Mouse (Mus musculus) ovary, postnatal 14 days (tissue): ENCODE results near the gene Ryr3.
"Not testable (repeated sequence)": the region's sequence is repeated elsewhere in the genome, so short reads cannot be mapped to it uniquely, and the experiment has no call there.

ENCODE experiments used
- DNase-seq: peaks from one replicate; pipeline ENCODE4 v3.0.0; 2022; ENCODE audit warnings: low spot score

Gene Ryr3

DNA sequence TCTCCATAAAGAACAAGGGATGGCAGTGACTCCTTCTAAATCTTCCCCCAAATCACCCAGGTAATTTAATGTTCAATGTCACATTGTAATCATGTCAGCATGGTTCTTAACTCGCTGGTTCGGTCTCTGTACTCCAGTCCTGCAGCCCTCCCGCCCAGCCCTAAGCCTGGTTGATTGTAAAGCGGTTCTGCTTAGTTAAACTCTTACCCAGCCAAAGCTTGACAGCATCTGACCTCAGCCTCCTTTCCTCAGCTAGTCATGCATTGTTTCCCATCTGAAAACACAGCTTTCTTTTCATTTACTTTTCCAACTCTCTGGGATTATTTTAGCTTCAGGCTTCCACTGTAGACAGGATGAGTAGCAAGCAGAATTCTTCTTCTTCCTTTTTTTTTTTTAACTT is 121.7 kb downstream of the Ryr3 start:
- no peak for DNase-seq

- DNase-seq = no peak
Observed at GRCm38 (mm10) chr2:113094088-113094487, 122.8 kb downstream of the Ryr3 start.

GRCm38 (mm10) chr2:113092756-113093155 is 124.1 kb downstream of the Ryr3 start:
- no peak for DNase-seq

- DNase-seq = not testable (repeated sequence)
Observed at GRCm38 (mm10) chr2:113091316-113091715, 125.6 kb downstream of the Ryr3 start.

- DNase-seq = no peak
Observed at GRCm38 (mm10) chr2:113076396-113076795, 140.5 kb downstream of the Ryr3 start.

DNA sequence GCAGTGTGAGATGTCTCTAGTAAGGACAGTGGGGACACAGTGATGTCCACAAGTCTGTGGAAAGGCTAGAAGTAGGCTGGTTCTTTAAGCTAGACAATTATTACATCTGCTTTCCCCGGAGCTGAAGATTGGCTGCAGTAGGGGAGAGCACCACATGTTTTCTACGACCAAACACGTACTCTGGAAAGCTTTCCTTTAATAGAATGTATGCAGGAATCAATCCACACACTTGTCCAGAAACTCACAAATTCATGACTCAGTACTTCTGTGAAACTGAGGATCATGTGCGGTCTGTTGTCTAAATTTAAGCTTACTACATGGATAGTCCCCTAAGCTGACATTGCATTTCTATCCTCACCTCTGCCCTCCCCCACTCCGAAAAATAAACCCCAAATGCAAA is 157.5 kb downstream of the Ryr3 start:
- no peak for DNase-seq

DNA sequence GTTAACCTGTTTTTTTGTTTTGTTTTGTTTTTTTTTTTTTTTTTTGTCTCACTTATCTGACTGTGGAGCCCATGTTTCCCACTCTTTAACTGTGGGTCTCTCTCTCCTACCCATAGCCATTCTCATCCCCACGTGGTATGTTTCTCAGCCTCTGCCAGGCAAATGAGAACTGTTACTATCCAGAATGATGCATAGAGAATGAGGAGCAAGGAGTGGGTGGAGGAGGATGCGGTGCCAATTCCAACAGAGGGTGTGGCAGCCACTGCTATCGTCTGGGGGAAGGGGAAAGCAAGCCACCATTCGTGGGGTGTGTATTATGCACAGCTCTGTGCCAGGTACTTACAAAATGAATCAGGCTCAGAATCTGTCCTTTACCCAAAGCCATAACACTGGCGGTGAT is 158.0 kb downstream of the Ryr3 start:
- DNase-seq = no peak

- DNase-seq = no peak
Observed at GRCm38 (mm10) chr2:113058116-113058515, 158.8 kb downstream of the Ryr3 start.

GRCm38 (mm10) chr2:113055591-113055990 is 161.3 kb downstream of the Ryr3 start:
- DNase-seq = no peak

DNA sequence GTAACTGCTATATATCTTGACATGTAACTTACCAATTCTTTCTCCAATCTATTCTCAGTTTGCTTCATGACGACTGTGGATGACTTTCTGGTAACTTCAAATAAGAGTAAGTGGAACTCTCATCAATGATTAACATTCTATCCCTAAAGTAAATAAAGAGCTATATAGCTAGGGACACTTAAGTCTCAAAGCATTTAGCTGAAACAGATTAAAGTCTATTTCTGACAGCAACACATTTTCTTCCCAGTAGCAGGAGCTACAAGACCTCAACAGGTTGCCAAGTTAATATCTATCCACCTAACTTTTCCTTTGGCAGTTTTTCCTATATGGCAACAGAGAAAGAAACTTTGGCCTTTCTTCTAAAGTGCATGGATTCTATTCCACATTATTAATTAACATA is 167.1 kb downstream of the Ryr3 start:
- DNase-seq = no peak

DNA sequence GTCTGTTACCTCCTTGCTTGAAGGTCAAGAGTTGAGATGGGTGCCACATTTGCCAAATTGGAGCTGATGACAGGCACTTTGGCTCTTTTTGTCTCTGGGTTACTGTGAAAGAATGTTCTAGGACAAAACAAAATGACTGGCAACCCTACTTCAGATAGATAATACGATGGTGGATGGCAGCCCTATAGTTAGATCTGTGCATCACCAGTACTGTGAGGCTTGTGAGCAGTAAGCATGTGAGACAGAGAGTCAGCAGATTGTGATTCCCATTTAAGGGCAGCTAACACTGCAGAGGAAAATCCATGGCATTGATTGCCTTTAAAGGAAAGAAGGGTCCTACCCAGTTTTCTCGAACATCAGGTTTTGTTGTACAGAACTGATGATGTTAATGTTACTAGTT is 180.3 kb downstream of the Ryr3 start:
- DNase-seq = no peak

DNA sequence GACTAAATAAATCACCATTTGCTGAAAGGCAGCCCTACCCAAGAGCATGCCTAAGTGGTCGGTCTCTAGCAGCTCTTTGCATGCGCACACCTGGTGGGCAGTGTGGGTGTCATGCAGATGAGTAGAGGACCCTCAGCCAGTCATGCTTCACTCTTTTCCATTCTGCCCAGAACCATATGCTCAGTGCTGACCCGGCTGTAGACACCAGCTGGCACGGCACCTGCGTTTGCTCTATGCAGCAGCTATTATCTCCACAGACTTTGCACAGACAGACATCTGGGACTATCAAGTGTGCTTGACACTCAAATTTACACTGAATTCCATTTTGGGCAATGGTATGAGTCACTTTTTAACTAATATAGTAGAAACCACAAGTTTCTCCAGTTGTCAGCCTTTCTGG is 186.2 kb downstream of the Ryr3 start:
- no peak for DNase-seq

GRCm38 (mm10) chr2:113019896-113020295 is 197.0 kb downstream of the Ryr3 start:
- DNase-seq = no peak

DNA sequence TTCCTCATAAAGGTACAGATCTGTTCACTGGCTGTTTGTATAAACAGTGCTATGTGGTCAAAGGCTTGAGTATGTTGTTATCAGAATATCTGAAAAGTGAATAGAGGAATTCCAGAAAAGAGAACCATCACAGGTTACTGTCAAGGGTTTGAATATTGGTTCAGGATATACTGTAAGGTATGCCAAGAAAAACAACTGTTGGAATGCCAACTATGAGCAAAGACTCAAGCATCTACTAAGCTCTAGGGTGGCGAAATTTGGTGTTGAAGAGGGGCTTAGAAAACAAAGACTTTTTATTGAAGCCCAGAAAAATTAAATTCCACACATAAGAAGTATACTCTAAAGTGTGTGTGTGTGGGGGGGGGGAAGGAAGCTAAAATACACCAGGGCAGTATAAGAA is 198.6 kb downstream of the Ryr3 start:
- DNase-seq = no peak

- DNase-seq = no peak
Observed at GRCm38 (mm10) chr2:113016236-113016635, 200.7 kb downstream of the Ryr3 start.

- DNase-seq = no peak
Observed at GRCm38 (mm10) chr2:113008961-113009740, 207.7 kb downstream of the Ryr3 start.

- no peak for DNase-seq
Observed at GRCm38 (mm10) chr2:112998498-112998897, 218.4 kb downstream of the Ryr3 start.

DNA sequence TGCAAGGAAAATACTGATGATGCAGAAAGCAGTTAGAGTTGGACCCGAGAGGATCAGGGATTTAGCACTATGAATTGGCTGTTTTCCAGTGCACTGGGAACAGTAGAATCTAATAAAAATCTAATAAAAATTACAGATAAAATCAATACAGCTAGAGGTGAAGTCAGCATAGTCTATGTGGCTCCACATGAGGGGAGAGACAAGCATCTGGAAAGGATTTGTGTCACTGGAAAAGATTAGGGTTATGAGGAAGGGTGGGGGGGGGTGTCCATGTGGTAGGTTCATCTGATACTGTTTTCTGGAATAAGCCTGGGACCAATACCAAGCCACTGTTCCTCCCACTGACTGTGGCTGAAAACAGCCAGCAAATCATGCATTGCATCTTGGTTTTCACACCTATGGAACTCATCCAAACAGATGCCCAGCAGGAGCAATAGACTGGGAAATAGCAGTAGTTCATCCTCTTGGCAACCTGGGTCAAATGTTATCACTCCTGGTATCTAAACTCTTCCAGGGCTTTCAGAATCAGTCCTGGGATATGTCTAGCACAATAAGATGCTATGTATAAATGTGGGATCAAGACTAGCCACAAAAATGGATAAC is 233.9 kb downstream of the Ryr3 start:
- DNase-seq = no peak

- no peak for DNase-seq
Observed at GRCm38 (mm10) chr2:112966807-112967625, 249.9 kb downstream of the Ryr3 start.

DNA sequence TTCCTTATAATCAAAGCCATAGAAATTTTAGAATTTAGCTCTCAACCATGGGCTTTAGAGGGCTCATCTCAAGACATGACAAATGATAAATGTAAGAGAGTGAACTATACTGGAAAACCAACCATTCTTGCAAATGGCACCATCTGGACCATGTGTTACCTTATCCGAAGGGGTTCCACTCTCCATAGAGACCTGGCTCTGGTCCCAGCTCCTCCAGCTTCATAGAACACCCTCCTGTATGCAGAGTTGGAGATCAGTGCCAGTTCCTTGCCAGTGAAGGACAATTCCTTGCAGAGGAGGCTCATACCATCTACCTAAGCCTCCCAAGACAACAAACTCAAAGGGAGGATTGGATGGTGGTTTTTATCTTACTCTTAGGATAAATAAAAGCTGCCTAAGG is 268.0 kb downstream of the Ryr3 start:
- DNase-seq = no peak

GRCm38 (mm10) chr2:112931776-112932175 is 285.1 kb downstream of the Ryr3 start:
- no peak for DNase-seq

DNA sequence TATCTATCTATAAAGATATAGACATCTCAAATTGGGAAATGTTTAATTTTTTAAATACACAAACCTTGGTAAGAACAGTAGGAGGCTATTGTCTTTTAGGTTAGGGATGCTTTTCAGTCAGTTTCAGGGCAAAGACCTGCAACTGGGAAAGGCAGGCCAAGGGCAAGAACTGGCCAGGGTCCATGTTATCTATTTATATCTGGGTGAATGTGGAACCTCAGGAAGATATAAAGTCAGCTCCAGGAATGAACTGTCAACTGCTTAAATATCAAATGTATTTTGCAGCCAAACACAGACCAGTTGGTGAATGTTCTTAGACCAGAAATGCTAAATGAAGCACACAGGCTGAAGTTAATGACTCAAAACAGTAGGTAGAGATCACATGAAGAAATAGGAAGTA is 303.1 kb downstream of the Ryr3 start:
- DNase-seq = no peak

GRCm38 (mm10) chr2:112912611-112913010 is 304.3 kb downstream of the Ryr3 start:
- no peak for DNase-seq
